Mouse (Mus musculus): Measurements from ENCODE around the gene St8sia6. TPM values are rescaled to one million over a fixed set of nuclear protein-coding genes. Genes with fewer than 3 reads are reported as not detected.
"Not testable (repeated sequence)": the region's sequence is repeated elsewhere in the genome, so short reads cannot be mapped to it uniquely, and the experiment has no call there.

St8sia6 gene
- total and polyA plus RNA-seq, 3 experiments: 0.19 to 1.0 (median 0.79) TPM

DNA sequence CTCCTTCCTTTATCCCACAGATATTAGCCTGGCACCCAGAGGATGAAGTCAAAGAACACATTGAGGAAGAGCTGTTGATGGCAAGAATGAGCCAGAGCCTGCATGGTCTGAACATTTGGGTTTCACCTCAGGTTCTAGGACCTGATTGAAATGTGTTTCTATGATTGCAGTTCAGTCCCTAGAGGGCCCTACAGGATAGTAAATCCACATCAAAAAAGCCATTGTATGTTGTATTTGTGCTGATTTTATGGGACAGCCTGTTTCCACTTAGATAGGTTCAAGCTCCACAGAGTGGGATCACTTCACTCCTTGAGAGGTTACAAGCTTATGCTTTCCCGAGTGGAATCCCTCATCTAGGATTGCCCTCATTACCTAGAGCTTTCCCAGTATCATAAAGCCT is 159.0 kb downstream of the St8sia6 start:
- no peak for DNase-seq

DNA sequence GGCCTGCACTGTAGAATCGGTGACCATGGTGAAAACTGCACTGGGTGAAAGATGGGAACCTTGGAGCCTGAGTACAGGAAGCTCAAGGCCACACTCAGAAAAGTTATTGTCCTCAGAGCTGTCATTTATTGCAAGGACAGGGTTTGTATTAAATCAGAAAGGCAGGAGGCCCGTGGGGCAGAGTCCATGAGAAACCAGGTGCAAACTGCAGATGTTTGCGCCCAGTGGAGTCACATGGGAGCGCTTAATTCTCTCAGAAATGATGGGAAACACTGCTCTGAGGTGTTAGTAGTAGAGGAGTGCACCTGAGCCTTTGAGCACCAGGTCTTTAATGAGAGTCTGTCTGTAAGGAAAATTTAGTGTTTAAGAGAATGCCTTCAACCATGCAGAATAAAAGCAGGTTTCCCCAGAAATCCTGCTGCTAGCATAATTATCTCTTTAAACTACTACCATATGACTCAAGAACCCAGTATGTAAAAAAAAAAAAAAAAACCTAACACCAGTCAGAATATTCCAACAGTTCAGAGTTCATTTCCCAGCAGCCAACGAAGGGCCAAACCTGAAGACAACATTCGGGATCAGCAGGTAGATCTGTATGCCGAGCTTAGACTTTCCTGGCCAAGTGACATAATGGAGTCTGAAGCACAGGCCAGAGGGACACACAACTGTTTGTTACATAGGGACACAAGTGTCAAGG is 163.6 kb downstream of the St8sia6 start:
- DNase-seq: peak; percentile 26

DNA sequence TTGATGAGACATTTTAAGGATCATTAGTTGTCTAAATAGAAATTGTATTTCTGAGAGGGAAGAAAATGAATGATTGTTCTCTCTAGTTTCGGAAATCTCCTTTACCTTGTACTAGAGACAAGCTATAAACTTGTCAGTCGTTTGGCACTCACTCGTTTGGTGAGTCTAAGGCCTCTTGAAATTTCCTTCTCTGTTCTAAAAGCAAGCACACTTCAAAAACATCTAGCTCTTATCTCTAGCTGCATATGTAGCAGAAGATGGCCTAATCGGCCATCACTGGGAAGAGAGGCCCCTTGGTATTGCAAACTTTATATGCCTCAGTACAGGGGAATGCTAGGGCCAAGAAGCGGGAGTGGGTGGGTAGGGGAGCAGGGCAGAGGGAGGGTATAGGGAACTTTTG is 190.2 kb downstream of the St8sia6 start:
- DNase-seq: not testable (repeated sequence)

DNA sequence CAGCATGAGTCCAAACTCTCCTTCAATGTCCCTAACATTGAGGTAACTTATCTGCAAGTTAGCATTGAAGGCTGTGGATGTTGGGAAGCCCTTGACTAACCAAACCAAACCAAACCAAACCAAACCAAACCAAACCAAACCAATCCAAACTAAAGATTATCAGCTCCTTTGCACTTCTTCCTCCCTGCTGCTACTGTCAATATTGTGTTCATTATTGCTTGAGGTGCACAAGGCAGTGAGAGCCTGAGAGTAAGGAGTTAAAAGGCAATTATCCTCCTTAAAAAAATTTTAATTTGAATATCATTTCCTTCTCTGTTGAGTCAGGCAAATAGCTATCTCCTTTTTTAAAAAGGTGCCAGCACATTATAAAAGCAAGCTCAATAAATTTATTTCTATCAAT is 190.8 kb downstream of the St8sia6 start:
- DNase-seq: no peak

Other genes starting within 250 kb of the St8sia6 start
- gene Trdmt1, start 249.4 kb downstream of the St8sia6 start, total RNA-seq (2021): 1 to 10 TPM; 2.4 to 7.8 TPM
- 0.49 and 0.77 TPM in 2 replicates for gene Trdmt1, start 249.4 kb downstream of the St8sia6 start, polyA plus RNA-seq (2012; rRNA removed)
- gene Vim, start 220.1 kb downstream of the St8sia6 start, total RNA-seq (2021): 100 to 1,000 TPM; 137 to 269 TPM
- gene Vim, start 220.1 kb downstream of the St8sia6 start, polyA plus RNA-seq (2012; rRNA removed): 661 and 728 TPM in 2 replicates

Data from adrenal gland, adult 2 months (tissue).